Mouse (Mus musculus) lung, postnatal 10 days (tissue): Measurements from ENCODE around the gene Trim38.

Experiments used
- DNase-seq: peaks from one replicate; pipeline ENCODE4 v3.0.0; 2021

Gene Trim38

DNA sequence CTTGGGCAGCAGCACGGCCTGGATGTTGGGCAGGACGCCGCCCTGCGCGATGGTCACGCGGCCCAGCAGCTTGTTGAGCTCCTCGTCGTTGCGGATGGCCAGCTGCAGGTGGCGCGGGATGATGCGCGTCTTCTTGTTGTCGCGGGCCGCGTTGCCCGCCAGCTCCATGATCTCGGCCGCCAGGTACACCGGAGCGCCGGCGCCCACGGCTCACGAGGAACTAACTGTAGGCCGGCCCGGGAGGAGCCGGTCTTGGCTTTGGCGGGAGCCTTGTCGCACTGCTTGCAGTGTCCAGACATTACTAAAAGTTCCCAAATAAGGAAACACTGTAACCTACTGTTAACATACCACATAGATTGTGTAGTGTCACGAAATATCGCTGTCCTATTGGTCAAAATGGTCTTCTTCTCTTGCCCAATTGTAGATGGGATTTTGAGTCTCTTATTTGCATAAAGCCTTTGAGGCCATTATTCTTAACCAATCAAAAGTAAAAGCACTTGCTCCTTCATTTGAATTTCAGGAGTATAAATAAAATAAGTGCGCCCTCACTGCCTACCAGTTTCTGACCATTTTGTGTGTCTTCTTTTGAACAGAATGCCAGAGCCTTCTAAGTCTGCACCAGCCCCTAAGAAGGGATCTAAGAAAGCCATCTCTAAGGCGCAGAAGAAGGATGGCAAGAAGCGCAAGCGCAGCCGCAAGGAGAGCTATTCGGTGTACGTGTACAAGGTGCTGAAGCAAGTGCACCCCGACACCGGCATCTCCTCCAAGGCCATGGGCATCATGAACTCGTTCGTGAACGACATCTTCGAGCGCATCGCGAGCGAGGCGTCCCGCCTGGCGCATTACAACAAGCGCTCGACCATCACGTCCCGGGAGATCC, 23.3 kb upstream of the Trim38 start, which contains the start of gene Hist1h2bb:
Gene Hist1h2bb (plus strand): TSS at position 534 of the 880 bp plus-strand sequence.
- peak; percentile 71 for DNase-seq

DNA sequence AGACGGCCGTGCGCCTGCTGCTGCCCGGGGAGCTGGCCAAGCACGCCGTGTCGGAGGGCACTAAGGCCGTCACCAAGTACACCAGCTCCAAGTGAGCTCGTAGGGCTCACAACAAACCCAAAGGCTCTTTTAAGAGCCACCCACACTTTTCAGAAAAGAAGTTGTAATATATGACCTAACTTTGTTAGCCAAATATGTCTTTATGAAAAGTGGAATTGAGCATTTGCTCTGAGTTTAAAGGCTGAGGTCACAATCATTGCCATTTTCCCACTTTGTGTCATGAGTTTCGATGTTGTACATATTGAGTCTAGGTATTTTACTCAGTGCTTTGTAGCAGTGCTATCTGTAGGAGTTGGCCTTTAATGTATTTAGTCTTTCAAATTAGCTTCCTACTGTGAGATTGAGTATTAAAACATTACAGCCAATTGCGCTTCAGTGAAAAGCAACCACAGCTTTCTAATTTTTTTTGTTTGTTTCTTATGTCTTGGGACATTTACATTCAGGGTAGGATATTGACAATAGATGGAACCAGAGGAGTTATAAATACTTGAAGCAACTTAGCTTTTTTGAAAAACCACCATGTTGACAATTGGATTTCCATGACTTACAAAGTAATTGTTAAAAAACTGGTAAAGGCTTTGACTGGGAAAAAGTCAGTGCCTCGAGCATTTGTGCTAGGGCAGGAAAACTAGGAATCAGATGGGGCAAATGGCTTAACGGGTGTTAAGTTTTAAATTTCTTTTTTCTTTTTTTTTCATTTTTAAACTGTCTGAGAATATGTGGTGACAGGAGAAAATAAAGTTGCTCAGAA, 22.4 kb upstream of the Trim38 start:
- DNase-seq = no peak

DNA sequence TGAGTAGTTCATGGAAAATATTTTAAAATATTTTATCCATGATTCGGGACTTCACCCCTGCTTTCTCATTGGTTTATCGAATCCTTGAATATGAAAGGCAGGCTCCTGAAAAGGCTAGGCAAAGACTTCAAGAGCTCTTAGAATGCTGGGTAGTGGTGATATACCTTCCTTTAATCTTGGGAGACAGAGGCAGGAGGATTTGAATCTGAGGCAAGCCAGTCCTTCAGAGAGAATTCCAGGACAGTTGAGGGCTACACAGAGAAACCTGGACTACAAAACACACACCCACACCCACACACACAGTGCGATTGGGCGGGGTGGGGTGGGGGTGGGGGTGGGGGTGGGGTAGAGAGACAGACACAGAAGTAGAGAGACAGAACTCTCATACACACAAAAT, 21.8 kb upstream of the Trim38 start:
- no peak for DNase-seq

DNA sequence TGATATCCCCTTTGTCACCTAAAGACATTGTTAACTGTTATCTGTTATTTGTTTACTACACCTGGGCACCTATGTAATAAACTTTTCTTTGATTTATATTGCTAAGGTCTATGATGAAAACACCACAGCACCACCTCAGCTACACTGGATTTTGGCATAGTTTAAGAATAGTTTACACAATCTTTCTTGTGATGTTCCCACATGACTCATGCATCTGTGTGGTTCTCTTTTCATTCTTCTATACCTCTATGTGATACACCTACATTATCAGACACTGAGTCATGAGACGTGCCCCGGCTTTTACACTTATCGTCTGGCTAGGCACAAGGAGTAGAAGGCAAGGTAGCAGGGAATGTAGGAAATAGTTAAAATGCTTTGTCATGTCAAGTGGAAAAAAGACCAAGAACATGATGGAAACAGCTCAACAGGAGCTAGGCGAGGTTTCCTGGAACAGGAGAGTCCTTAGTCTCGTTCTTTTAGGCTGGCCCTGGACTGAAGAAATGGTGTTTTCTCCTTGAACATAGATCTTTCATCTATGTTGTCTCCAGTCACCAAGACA, 20.1 kb upstream of the Trim38 start:
- no peak for DNase-seq

DNA sequence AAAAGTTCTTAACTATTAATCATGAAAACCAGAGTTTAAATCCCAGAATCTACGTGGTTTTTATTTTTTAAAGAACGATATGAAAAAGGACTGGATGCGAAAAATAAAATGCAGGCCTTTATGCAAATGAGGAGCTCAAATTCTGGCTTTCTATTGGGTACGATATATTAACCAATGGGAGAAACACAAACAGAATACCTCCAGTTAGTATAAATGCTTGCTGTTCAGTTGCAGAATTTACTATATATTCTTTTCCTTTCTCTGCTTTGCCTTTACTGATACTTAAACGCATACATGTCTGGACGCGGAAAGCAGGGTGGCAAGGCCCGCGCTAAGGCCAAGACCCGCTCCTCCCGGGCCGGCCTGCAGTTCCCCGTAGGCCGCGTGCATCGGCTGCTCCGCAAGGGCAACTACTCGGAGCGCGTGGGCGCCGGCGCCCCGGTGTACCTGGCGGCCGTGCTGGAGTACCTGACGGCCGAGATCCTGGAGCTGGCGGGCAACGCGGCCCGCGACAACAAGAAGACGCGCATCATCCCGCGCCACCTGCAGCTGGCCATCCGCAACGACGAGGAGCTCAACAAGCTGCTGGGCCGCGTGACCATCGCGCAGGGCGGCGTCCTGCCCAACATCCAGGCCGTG, 18.8 kb upstream of the Trim38 start, which contains the start of gene Hist1h2ab:
Gene Hist1h2ab (plus strand): TSS at position 288 of the 639 bp plus-strand sequence.
- DNase-seq = peak; percentile 40

DNA sequence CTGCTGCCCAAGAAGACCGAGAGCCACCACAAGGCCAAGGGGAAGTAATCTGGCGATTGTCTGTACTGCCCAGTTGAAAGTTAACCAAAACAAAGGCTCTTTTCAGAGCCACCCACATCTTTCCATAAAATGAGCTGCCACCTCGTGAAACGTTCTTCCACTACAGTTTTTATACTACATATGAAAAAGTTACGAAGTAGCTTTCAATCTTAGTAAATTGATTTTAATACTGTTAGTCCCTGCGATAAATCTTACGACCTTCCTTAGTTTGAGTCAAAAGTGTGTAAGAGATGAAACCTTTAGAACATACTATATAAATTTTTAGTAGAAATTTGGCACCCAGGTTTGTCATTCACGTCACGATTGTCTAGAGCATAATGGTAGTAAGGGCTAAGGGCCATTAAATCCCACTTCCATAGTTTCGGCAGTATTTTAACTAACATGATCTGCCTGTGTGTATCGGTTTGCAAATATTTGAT, 18.2 kb upstream of the Trim38 start:
- no peak for DNase-seq

DNA sequence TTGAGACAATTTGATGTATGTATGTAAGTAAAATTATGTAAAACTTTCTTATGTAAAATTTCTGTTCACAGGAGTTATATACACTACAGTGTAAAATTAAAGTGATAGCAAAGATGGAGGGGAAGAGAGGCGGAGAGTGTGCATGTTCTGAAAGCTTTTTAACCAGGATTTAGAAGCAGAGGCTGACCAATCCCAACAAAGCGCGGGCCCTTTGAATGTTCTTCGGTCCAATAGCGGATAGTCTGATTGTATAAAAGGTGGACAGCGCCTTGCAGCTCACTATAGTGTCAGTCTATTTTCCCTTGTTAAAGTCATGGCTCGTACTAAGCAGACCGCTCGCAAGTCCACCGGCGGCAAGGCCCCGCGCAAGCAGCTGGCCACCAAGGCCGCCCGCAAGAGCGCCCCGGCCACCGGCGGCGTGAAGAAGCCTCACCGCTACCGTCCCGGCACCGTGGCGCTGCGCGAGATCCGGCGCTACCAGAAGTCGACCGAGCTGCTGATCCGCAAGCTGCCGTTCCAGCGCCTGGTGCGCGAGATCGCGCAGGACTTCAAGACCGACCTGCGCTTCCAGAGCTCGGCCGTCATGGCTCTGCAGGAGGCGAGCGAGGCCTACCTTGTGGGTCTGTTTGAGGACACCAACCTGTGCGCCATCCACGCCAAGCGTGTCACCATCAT, 17.5 kb upstream of the Trim38 start, which contains the start of gene Hist1h3b:
Gene Hist1h3b (plus strand): TSS at position 201 of the 675 bp plus-strand sequence.
- peak; percentile 90 for DNase-seq

DNA sequence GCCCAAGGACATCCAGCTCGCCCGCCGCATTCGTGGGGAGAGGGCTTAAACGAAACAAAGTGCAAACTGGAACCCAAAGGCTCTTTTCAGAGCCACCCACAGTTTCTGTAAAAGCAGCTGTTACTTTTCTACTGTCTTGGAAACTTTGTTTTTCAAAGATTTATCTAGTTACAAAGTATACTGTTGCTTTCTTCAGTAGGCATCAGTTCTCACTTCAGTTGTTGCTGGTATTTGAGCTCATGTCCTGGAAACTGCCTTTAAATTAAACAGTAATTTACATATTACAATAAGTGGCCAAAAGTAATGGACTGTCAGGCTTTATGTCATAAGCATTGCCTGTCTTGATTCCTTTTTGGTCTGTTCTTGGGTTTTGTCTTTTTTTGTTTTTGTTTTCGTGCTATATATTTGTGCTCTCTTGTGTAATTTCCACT, 17.0 kb upstream of the Trim38 start:
- no peak for DNase-seq

DNA sequence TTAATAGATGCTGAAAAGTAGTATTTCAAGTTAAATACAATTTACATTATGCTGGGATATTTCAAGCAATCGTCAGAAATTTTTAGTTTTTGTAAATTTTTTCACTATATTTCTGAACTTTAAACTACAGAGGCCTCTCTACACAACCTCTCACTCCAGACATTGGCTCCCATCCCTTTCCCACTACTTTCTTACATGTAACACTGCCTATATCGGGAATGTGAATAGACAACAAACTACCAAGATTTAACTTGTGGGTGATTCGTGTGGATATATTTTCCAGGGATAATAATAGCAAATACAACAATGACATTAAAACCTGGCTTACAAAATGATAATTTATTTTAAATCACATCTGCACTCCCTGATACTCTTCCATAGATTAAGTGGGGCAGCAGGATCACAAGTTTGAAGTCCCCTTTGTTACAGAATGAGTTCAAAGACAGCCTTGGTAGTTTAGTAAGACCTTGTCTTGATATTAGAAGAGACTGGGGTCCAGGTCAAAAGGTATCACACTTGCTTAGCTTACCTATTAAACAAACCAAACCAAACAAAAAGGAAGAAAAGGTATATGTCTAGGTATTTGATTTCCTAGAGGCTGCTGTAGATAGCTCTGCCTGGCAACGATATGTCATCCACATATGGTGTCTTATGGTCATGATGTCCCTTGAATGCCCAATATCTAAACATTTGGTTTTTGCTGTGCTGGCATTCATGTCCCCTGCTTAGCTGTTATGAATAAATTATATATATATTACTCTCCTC, 16.2 kb upstream of the Trim38 start:
- DNase-seq = no peak

DNA sequence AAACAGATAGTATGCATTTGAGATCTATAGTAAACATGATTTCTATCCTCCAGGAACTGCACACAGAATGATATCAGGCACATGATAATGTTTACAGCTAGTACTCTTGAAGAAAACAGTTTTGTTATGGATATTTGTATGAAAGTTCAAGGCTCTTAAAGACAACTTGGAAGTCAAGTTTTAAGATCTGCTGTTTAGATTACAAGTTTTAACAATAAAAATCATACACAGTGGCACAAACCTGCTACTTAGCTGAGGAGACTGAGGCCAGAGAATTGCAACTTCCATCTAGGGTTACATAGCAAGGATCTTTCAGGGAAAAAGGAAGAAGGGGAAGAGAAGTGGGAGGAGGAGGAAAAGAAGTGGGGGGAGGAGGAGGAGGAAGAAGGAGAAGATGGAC, 14.7 kb upstream of the Trim38 start:
- no peak for DNase-seq

DNA sequence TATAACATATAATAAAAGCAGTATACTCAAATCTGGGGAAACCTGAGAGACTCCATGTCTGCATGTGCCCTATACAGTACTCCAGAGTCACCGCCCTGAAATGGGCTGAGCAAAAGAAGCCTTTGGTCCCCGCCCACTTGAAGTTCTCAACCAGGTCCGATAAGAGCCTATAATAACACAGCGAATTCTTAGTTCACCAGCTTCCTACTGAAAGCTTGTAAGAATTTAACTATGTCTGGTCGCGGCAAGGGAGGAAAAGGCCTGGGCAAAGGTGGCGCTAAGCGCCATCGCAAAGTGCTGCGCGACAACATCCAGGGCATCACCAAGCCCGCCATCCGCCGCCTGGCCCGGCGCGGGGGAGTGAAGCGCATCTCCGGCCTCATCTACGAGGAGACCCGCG, 12.9 kb upstream of the Trim38 start, which contains the start of gene Hist1h4b:
Gene Hist1h4b (plus strand): TSS at position 224 of the 400 bp plus-strand sequence.
- peak; percentile 93 for DNase-seq

DNA sequence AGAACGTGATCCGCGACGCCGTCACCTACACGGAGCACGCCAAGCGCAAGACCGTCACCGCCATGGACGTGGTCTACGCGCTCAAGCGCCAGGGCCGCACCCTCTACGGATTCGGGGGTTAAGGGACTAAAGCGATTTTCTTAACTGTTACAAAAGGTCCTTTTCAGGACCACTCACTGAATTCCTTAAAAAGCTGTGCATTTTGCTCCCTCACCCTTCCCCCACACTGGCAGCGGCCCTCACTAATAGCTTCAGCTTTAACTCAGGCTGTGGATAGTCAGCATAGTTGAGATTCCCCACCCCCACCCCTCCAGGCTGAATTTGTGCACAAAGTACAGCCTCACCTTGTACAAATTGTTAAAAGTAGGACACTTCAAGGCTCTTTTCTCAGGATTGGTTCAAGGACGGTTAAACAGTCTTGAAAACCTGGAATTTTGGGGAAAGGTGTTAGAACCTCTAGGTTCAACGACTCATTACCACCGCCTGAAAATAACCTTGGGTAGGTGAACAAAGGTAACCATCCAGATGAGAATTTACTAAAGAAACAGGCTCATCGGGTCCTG, 12.4 kb upstream of the Trim38 start:
- DNase-seq = no peak

DNA sequence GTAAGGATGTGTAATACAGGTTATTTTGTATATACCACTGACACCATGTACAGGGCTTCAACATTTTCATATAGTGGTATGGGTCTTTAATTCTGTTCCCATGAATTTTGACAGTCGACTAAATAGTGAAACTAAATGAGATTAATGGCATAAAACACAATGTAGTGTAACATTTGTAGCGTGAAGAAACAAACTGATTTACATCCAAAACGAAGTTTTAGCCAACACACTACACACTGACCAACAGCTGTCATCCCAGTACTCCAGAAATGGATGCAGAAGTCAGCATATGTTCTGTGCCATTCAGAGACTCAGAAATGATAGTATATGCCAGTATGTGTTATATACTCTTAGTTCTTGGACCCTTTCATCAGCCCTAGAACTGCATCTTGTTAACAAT, 11.8 kb upstream of the Trim38 start:
- no peak for DNase-seq

DNA sequence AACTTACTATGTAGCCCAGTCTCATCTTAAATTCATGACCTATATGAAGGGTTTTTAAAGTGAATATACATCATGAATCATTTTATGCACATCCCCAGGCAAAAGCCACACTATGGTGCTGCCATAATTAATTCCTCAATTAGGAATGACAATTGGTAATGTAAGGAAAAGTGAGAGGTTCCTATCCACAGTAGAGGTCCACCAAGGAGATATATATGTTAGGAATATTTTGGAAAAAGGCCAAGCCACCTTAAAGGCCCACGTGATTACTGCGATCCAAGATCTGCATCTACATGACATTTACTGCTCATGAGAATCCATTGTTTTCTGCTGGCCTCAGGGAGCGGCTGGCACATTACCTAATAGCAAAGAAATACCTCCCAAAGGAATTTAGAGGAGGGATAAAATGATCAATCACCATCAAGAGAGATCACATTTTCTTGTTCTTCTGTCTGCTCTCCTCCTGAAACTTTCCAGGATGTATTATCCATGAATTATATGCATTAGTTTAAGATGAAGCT, 10.4 kb upstream of the Trim38 start:
- no peak for DNase-seq

DNA sequence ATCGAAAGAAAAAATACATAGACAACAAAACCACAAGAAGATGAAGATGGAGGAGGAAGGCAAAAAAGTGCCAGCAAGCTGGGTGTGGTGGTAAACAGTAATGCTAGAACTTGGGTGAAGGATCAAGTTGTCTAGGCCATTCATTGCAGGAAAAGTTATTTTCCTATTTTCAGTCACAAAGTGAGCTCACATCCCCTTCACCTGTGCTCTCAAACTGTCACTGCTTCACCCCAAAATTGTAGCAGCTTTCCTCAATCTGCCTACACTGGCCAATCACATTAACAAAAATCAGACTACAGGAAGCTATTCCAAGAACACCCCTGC, 9.8 kb upstream of the Trim38 start:
- no peak for DNase-seq

DNA sequence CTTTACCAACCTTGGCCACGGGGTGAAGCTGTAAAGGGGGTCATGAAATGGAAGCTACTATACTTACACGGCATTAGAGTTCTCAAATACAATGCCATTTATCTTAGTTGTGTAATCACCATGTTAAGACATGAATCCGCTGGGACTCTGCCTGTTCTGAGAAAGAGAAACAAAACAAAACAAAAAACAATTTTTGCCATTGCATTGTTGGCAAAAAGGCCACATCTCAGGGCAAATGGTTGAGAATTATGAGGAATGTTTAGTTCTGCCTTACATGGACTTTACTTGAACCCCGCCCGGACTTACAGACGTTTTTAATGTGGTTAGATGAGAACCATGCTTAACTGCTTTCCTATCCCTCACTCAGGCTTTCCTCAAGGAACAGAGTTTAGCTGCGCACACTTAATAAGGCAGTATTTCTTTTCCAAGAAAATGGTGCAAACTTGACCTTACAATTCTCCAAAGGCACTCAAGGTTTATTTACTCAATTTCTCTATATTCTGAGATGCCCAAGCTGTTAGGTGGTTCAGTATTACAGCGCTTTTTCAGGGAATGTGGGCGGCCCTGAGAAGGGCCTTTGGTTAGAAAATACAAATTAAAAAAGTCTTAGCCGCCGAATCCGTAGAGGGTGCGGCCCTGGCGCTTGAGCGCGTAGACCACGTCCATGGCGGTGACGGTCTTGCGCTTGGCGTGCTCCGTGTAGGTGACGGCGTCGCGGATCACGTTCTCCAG, 9.3 kb upstream of the Trim38 start:
- peak; percentile 31 for DNase-seq

DNA sequence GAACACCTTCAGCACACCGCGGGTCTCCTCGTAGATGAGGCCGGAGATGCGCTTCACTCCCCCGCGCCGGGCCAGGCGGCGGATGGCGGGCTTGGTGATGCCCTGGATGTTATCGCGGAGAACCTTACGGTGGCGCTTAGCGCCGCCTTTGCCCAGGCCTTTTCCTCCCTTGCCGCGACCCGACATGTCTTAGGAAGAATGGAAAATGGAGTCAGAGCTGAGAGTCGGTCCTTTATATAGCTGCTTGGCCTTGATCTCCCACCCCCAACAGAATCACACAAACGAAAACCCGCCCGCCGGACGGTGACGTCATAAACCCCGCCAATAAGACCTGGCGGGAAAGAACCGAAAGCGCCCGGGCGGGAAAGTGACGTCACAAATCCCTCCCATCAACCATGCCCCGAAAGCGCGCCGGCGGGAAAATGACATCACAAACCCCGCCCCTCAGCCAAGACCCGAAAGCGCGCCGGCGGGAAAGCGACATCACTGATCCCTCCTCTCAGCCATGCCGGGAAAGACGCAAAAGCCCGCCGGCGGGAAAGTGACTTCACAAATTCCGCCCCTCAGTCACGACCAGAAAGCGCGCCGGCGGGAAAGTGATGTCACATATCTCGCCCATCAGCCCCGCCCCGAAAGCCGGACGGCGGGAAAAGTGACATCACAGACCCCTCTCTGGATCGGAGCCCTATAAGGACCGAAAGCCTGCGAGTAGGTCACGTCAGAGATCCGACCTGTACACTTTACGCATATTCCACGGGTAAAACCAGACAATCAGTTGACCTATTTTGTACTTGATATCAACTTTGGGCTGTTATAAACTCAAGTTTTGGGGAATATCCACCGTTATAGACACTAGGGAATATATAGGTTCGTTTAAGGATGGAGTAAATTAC, 8.5 kb upstream of the Trim38 start, which contains the start of gene Hist1h4a:
Gene Hist1h4a (minus strand): TSS at position 259 of the 893 bp plus-strand sequence.
- peak; percentile 99 for DNase-seq
